Mouse (Mus musculus) embryo, embryonic 11 days (tissue): ENCODE data around the gene Calb2.

Experiments used
- DNase-seq: peaks from one replicate; pipeline ENCODE4 v3.0.0-alpha.2; 2015

The Calb2 gene

GRCm38 (mm10) chr8:110168046-110168445, at the start of gene Calb2:
Gene Calb2, minus strand, starts transcription at chr8:110168210.
- peak; percentile 88 for DNase-seq

- peak; percentile 99 for DNase-seq
Observed at GRCm38 (mm10) chr8:110217681-110218131, 49.7 kb upstream of the Calb2 start.

- DNase-seq, result no peak
Observed at GRCm38 (mm10) chr8:110217198-110217597, 49.2 kb upstream of the Calb2 start.

GRCm38 (mm10) chr8:110216253-110216652, 48.2 kb upstream of the Calb2 start:
- DNase-seq, result no peak

- no peak for DNase-seq
Observed at GRCm38 (mm10) chr8:110215365-110215764, 47.4 kb upstream of the Calb2 start, which contains the start of gene Cmtr2. Gene Cmtr2, plus strand, starts transcription at chr8:110215665.

- DNase-seq, result peak; percentile 65
Observed at GRCm38 (mm10) chr8:110201806-110202205, 33.8 kb upstream of the Calb2 start.

- DNase-seq, result peak; percentile 85
Observed at GRCm38 (mm10) chr8:110196678-110197077, 28.7 kb upstream of the Calb2 start.

GRCm38 (mm10) chr8:110188961-110189750, 21.1 kb upstream of the Calb2 start:
- DNase-seq, result no peak

- no peak for DNase-seq
Observed at GRCm38 (mm10) chr8:110185538-110185937, 17.5 kb upstream of the Calb2 start.

- DNase-seq, result peak; percentile 42
Observed at GRCm38 (mm10) chr8:110183748-110184147, 15.7 kb upstream of the Calb2 start.

- no peak for DNase-seq
Observed at GRCm38 (mm10) chr8:110182735-110183367, 14.8 kb upstream of the Calb2 start.

- no peak for DNase-seq
Observed at GRCm38 (mm10) chr8:110177359-110178155, 9.5 kb upstream of the Calb2 start.

GRCm38 (mm10) chr8:110174826-110175225, 6.8 kb upstream of the Calb2 start:
- no peak for DNase-seq

- DNase-seq, result no peak
Observed at GRCm38 (mm10) chr8:110172161-110172560, 4.2 kb upstream of the Calb2 start.

- no peak for DNase-seq
Observed at GRCm38 (mm10) chr8:110166270-110166669, 1.7 kb downstream of the Calb2 start.

- DNase-seq, result no peak
Observed at GRCm38 (mm10) chr8:110162007-110162406, 6.0 kb downstream of the Calb2 start.

- DNase-seq, result no peak
Observed at GRCm38 (mm10) chr8:110152951-110153350, 15.1 kb downstream of the Calb2 start.

- peak; percentile 79 for DNase-seq
Observed at GRCm38 (mm10) chr8:110145538-110145937, 22.5 kb downstream of the Calb2 start.

GRCm38 (mm10) chr8:110140770-110141169, 27.2 kb downstream of the Calb2 start:
- no peak for DNase-seq

- DNase-seq, result no peak
Observed at GRCm38 (mm10) chr8:110140156-110140555, 27.9 kb downstream of the Calb2 start.

GRCm38 (mm10) chr8:110135515-110135914, 32.5 kb downstream of the Calb2 start:
- DNase-seq, result no peak

- DNase-seq, result no peak
Observed at GRCm38 (mm10) chr8:110134236-110134635, 33.8 kb downstream of the Calb2 start.

GRCm38 (mm10) chr8:110130537-110130936, 37.5 kb downstream of the Calb2 start:
- DNase-seq, result peak; percentile 87
